Mouse (Mus musculus) G1E (cell line): Measurements from ENCODE around the gene Dmrt3. TPM values are rescaled to one million over a fixed set of nuclear protein-coding genes. Genes with fewer than 3 reads are reported as not detected.

Experiments used
- ATAC-seq: 2 replicates; pipeline ENCODE4 v1.8.0; 2016; ENCODE audit warnings: mild to moderate bottlenecking; ENCODE audit not compliant: insufficient number of reproducible peaks, poor library complexity, low FRiP score, severe bottlenecking; ENCODE audit errors: extremely low read depth
- DNase-seq: peaks from one replicate; pipeline ENCODE4 v3.0.0; 2012; ENCODE audit warnings: low spot score
- H3K27me3 ChIP-seq: 2 replicates; pipeline ENCODE4 v1.6.1; 2012; ENCODE audit warnings: mild to moderate bottlenecking, low read length, inconsistent platforms; ENCODE audit not compliant: insufficient read depth
- H3K36me3 ChIP-seq: replicated peaks from 2 replicates; pipeline ENCODE3; 2012; ENCODE audit warnings: mild to moderate bottlenecking, inconsistent platforms
- H3K4me1 ChIP-seq: 2 replicates; pipeline ENCODE4 v1.6.1; 2012; ENCODE audit warnings: low read depth, low read length, inconsistent platforms, mixed read lengths; ENCODE audit not compliant: insufficient read depth
- H3K4me3 ChIP-seq: 2 replicates; pipeline ENCODE4 v1.5.1; 2012; ENCODE audit warnings: low read depth, mild to moderate bottlenecking, inconsistent platforms, low read length, moderate library complexity, mixed read lengths
- H3K9me3 ChIP-seq: replicated peaks from 2 replicates; pipeline ENCODE4 v1.6.1; 2012; ENCODE audit warnings: inconsistent platforms
- CTCF ChIP-seq: IDR thresholded peaks from 2 replicates; pipeline ENCODE4 v1.5.1; 2012; ENCODE audit warnings: low read depth, low read length, inconsistent platforms, mixed read lengths
- GATA1 ChIP-seq: IDR thresholded peaks from 2 replicates; pipeline ENCODE4 v1.6.1; 2012; ENCODE audit warnings: borderline replicate concordance, low read length, inconsistent platforms, mixed read lengths
- GATA2 ChIP-seq: IDR thresholded peaks from 2 replicates; pipeline ENCODE4 v1.6.1; 2012; ENCODE audit warnings: low read depth, low read length, inconsistent platforms, borderline replicate concordance
- POLR2AphosphoS5 ChIP-seq: IDR thresholded peaks from 2 replicates; pipeline ENCODE4 v1.6.1; 2012; ENCODE audit warnings: low read depth, low read length, inconsistent platforms; ENCODE audit not compliant: insufficient replicate concordance
- TAL1 ChIP-seq: conservative IDR thresholded peaks from 2 replicates; pipeline ENCODE4 v1.6.1; 2012; ENCODE audit warnings: low read depth, low read length, inconsistent platforms, mixed read lengths
- polyA plus RNA-seq: library from polyadenylated mRNA; stranded (reverse); fragments of >175 nt; gene quantifications from 2 replicates; pipeline ENCODE4 v1.2.3, GENCODE M21; 2012
- total RNA-seq, 2 experiments: library from RNA; stranded (forward) in 1 of 2; stranded (reverse) in 1 of 2; fragments of 200-1000 nt in 1 of 2; fragments of >200 nt in 1 of 2; fragmentation: Nextera tagmentation in 1 of 2; gene quantifications; 2 replicates each; pipeline ENCODE4 v1.2.3; 2014 to 2017

Gene Dmrt3
- total and polyA plus RNA-seq, 3 experiments: 0.05 TPM; not detected in 2

- ATAC-seq (no peak), DNase-seq (no peak)
- H3K4me1 ChIP-seq: no peaks in the 10 kb centered on the region
- no peak for TF ChIP-seq TAL1
- no peak for TF ChIP-seq POLR2AphosphoS5
- no peak for TF ChIP-seq CTCF
- no peak for TF ChIP-seq GATA2
- TF ChIP-seq GATA1: no peak
- no peaks in the 10 kb centered on the region for H3K36me3 ChIP-seq
- H3K4me3 ChIP-seq: no peak overlapping the region
- H3K27me3 ChIP-seq: no peaks in the 10 kb centered on the region
- peaks cover 49% of the 10 kb centered on the region for H3K9me3 ChIP-seq
Observed at GRCm38 (mm10) chr19:25579440-25579839, 30.7 kb upstream of the Dmrt3 start.

- ATAC-seq (no peak), DNase-seq (no peak)
- Histone ChIP-seq H3K36me3 (no peaks in the 10 kb centered on the region), H3K4me1 (no peaks in the 10 kb centered on the region), H3K4me3 (no peak overlapping the region), H3K9me3 (peaks cover 45% of the 10 kb centered on the region), H3K27me3 (no peaks in the 10 kb centered on the region)
- TF ChIP-seq TAL1: no peak
- TF ChIP-seq GATA1: no peak
- TF ChIP-seq POLR2AphosphoS5: no peak
- TF ChIP-seq GATA2: no peak
- TF ChIP-seq CTCF: no peak
Observed at GRCm38 (mm10) chr19:25597717-25598232, 12.3 kb upstream of the Dmrt3 start.

GRCm38 (mm10) chr19:25598626-25599025 is 11.5 kb upstream of the Dmrt3 start:
- Histone ChIP-seq H3K9me3 (peaks cover 43% of the 10 kb centered on the region), H3K4me3 (no peak overlapping the region), H3K4me1 (no peaks in the 10 kb centered on the region), H3K36me3 (no peaks in the 10 kb centered on the region), H3K27me3 (no peaks in the 10 kb centered on the region)
- TF ChIP-seq CTCF (no peak), TAL1 (no peak), GATA2 (no peak)
- ATAC-seq (no peak), DNase-seq (no peak)

- Histone ChIP-seq H3K4me1 (no peaks in the 10 kb centered on the region), H3K9me3 (peaks cover 51% of the 10 kb centered on the region), H3K36me3 (no peaks in the 10 kb centered on the region), H3K27me3 (no peaks in the 10 kb centered on the region), H3K4me3 (no peak overlapping the region)
- no peak for ATAC-seq
- TF ChIP-seq TAL1 (no peak), CTCF (no peak)
- no peak for DNase-seq
Observed at GRCm38 (mm10) chr19:25601966-25602365, 8.1 kb upstream of the Dmrt3 start.

- Histone ChIP-seq H3K27me3 (no peaks in the 10 kb centered on the region), H3K36me3 (no peaks in the 10 kb centered on the region), H3K9me3 (peaks cover 73% of the 10 kb centered on the region), H3K4me1 (no peaks in the 10 kb centered on the region), H3K4me3 (no peak overlapping the region)
- ATAC-seq (no peak), DNase-seq (no peak)
- TF ChIP-seq GATA1 (no peak), TAL1 (no peak)
Observed at GRCm38 (mm10) chr19:25607461-25608205, 2.5 kb upstream of the Dmrt3 start.

GRCm38 (mm10) chr19:25608206-25608580 is 1.9 kb upstream of the Dmrt3 start:
- H3K27me3 ChIP-seq: no peaks in the 10 kb centered on the region
- ATAC-seq (no peak), DNase-seq (no peak)
- peaks cover 75% of the 10 kb centered on the region for H3K9me3 ChIP-seq
- H3K36me3 ChIP-seq: no peaks in the 10 kb centered on the region
- H3K4me1 ChIP-seq: no peaks in the 10 kb centered on the region
- H3K4me3 ChIP-seq: no peak overlapping the region
- TF ChIP-seq GATA2: no peak
- TF ChIP-seq TAL1: no peak
- TF ChIP-seq CTCF: no peak
- TF ChIP-seq POLR2AphosphoS5: no peak
- TF ChIP-seq GATA1: no peak
